Comparison of ENCODE assay signal across 16 mouse cellular contexts in genomic region chr4:63355877-63356665, GRCm38 (mm10). TPM values are rescaled to one million over a fixed set of nuclear protein-coding genes. Genes with fewer than 3 reads are reported as not detected.
DNase-seq lines count a peak whose midpoint lies in the region; ATAC-seq and TF ChIP-seq lines count a peak whose summit lies in the region.
"Had no signal": no experiment of that assay in that cellular context is flagged by ENCODE, and none has a peak within 500 bp of the region (broad histone marks: within the 10 kb centered on the region; RNA-seq: fewer than 3 reads in every experiment).

Gene Orm3, plus strand, starts transcription at chr4:63356162.

- DNase-seq in Muller cell, postnatal 12 days (ENCODE audit: inconsistent ontology term), result peak; percentile 32
- DNase-seq in heart, adult 9 months (ENCODE audit: low spot score in 2 of 2), result peak; percentile 75 to 76
- peak; percentile 40 for DNase-seq in lung, postnatal 10 days
- DNase-seq in left cerebral cortex, adult 2 months (ENCODE audit: extremely low spot score in 1 of 2, low spot score in 2 of 2), result no peak
- DNase-seq in cerebellum, adult 9-11 months, result no peak
- DNase-seq in cerebellum, adult 11-12 months, result no peak

- no peak within 1 kb of the TSS for H3K4me2 ChIP-seq in hindbrain, embryonic 15.5 days
- no peak within 1 kb of the TSS for H3K4me2 ChIP-seq in hindbrain, embryonic 12.5 days (replicated peaks)
- H3K4me2 ChIP-seq: forebrain, embryonic 13.5 days had no signal

- H3K4me1 ChIP-seq in hindbrain, embryonic 15.5 days (replicated peaks), result no peaks in the 10 kb centered on the region
- 0 out of 2 replicates have a peak, but pooled peaks cover 2% of the 10 kb centered on the region for H3K4me1 ChIP-seq in hindbrain, embryonic 12.5 days
- H3K4me1 ChIP-seq: forebrain, embryonic 13.5 days had no signal

- no peaks in the 10 kb centered on the region for H3K27me3 ChIP-seq in hindbrain, embryonic 15.5 days
- H3K27me3 ChIP-seq in hindbrain, embryonic 12.5 days, result no peaks in the 10 kb centered on the region
- H3K27me3 ChIP-seq: CH12.LX; forebrain, embryonic 13.5 days had no signal

- H3K9me3 ChIP-seq in hindbrain, embryonic 15.5 days, result no peaks in the 10 kb centered on the region
- no peaks in the 10 kb centered on the region for H3K9me3 ChIP-seq in hindbrain, embryonic 12.5 days (replicated peaks)
- H3K9me3 ChIP-seq: forebrain, embryonic 13.5 days had no signal

- H3K36me3 ChIP-seq in hindbrain, embryonic 15.5 days, result no peaks in the 10 kb centered on the region
- H3K36me3 ChIP-seq in hindbrain, embryonic 12.5 days, result no peaks in the 10 kb centered on the region

- 77% methylated on average over 4 of the region's 4 CpGs for WGBS in hindbrain, embryonic 15.5 days
- WGBS in hindbrain, embryonic 12.5 days, result 86% methylated on average over 4 of the region's 4 CpGs

- no peak within 1 kb of the TSS for H3K9ac ChIP-seq in hindbrain, embryonic 15.5 days
- no peak within 1 kb of the TSS for H3K9ac ChIP-seq in hindbrain, embryonic 12.5 days
- H3K9ac ChIP-seq: forebrain, embryonic 13.5 days had no signal

- H3K27ac ChIP-seq in hindbrain, embryonic 15.5 days (replicated peaks), result no peak within 1 kb of the TSS
- no peak within 1 kb of the TSS for H3K27ac ChIP-seq in hindbrain, embryonic 12.5 days
- H3K27ac ChIP-seq in left cerebral cortex, adult 2 months, result no peak within 1 kb of the TSS
- H3K27ac ChIP-seq: forebrain, embryonic 13.5 days had no signal

- ATAC-seq in hindbrain, embryonic 15.5 days (ENCODE audit: low FRiP score, low read depth), result 0 out of 2 replicates have a peak, but pooled peaks have one; percentile 23
- ATAC-seq in hindbrain, embryonic 12.5 days (ENCODE audit: low FRiP score), result no peak
- ATAC-seq: forebrain, embryonic 13.5 days had no signal

- TF ChIP-seq CTCF in left cerebral cortex, adult 2 months (IDR thresholded peaks at IDR 0.05), result no peak

- H3K4me3 ChIP-seq in hindbrain, embryonic 15.5 days, result no peak within 1 kb of the TSS
- H3K4me3 ChIP-seq in hindbrain, embryonic 12.5 days, result no peak within 1 kb of the TSS
- H3K4me3 ChIP-seq in left cerebral cortex, adult 2 months, result no peak within 1 kb of the TSS
- H3K4me3 ChIP-seq: forebrain, embryonic 13.5 days had no signal

- intact Hi-C loops in left cerebral cortex, adult 2 months (cut with DNase I), result no loop called here

RNA-seq across cellular contexts. Expression of gene Orm3, which starts in this region (rescaled TPM):
- polyA plus RNA-seq in hindbrain, embryonic 15.5 days (2015; fragmentation: Nextera tagmentation; extraction: Ambion mirVana), result not detected in 2 replicates
- polyA plus RNA-seq in hindbrain, embryonic 12.5 days (2016; fragmentation: Nextera tagmentation; extraction: Ambion mirVana), result not detected in 2 replicates
- total RNA-seq in left cerebral cortex, adult 2 months (2021), result not detected
- total RNA-seq: CH12.LX; gastrocnemius, postnatal 4 days; left cerebral cortex, postnatal 25 days had no signal
- polyA plus RNA-seq: embryonic facial prominence, embryonic 11.5 days; forebrain, embryonic 13.5 days; kidney, embryonic 16.5 days; neural tube, embryonic 11.5 days; stomach, embryonic 14.5 days had no signal

Comparison
In these comparisons a context has a peak if more than half of its experiments do, and no peak if none do; other contexts are left out.
1. Peak in ATAC-seq in hindbrain, embryonic 15.5 days; RNA of the gene not detected or under 1 TPM.
2. DNase-seq: peak in Muller cell, postnatal 12 days (single experiment), heart, adult 9 months (2 of 2) and lung, postnatal 10 days (single experiment); none in left cerebral cortex, adult 2 months (0 of 2), cerebellum, adult 9-11 months (single experiment) and cerebellum, adult 11-12 months (single experiment).